Mouse (Mus musculus): ENCODE measurements around the gene Zfp385a.

Zfp385a gene

GRCm38 (mm10) chr15:103335488-103336235 lies 4.2 kb downstream of the Zfp385a start:
- no peak for DNase-seq

GRCm38 (mm10) chr15:103335040-103335439 lies 4.9 kb downstream of the Zfp385a start:
- DNase-seq, result no peak

GRCm38 (mm10) chr15:103334194-103334593 lies 5.7 kb downstream of the Zfp385a start:
- DNase-seq, result no peak

GRCm38 (mm10) chr15:103333738-103334137 lies 6.2 kb downstream of the Zfp385a start:
- DNase-seq, result peak in 1 of 2 experiments; percentile 53

GRCm38 (mm10) chr15:103333081-103333615 lies 6.7 kb downstream of the Zfp385a start:
- DNase-seq, result no peak

- peak; percentile 92 to 93 for DNase-seq
Observed at GRCm38 (mm10) chr15:103323455-103324247, 16.2 kb downstream of the Zfp385a start.

- no peak for DNase-seq
Observed at GRCm38 (mm10) chr15:103323070-103323454, 16.8 kb downstream of the Zfp385a start.

- no peak for DNase-seq
Observed at GRCm38 (mm10) chr15:103322396-103322795, 17.5 kb downstream of the Zfp385a start.

GRCm38 (mm10) chr15:103321076-103321475 lies 18.8 kb downstream of the Zfp385a start:
- peak in 1 of 2 experiments; percentile 55 for DNase-seq

- DNase-seq, result no peak
Observed at GRCm38 (mm10) chr15:103318201-103318816, 21.6 kb downstream of the Zfp385a start.

- DNase-seq, result no peak
Observed at GRCm38 (mm10) chr15:103317731-103318130, 22.2 kb downstream of the Zfp385a start.

GRCm38 (mm10) chr15:103317120-103317519 lies 22.8 kb downstream of the Zfp385a start:
- DNase-seq, result no peak

- peak; percentile 43 to 63 for DNase-seq
Observed at GRCm38 (mm10) chr15:103315979-103316776, 23.7 kb downstream of the Zfp385a start.

GRCm38 (mm10) chr15:103315011-103315502 lies 24.8 kb downstream of the Zfp385a start:
- peak; percentile 86 to 87 for DNase-seq

- DNase-seq, result no peak
Observed at GRCm38 (mm10) chr15:103314181-103314580, 25.7 kb downstream of the Zfp385a start.

GRCm38 (mm10) chr15:103313495-103314095 lies 26.3 kb downstream of the Zfp385a start:
- peak in 1 of 2 experiments; percentile 69 for DNase-seq

- no peak for DNase-seq
Observed at GRCm38 (mm10) chr15:103310365-103310910, 29.5 kb downstream of the Zfp385a start, which contains the start of gene Gpr84. TSS of gene Gpr84 (minus strand) at chr15:103310612.

GRCm38 (mm10) chr15:103308876-103309580 lies 30.9 kb downstream of the Zfp385a start:
- DNase-seq, result no peak

- DNase-seq, result peak in 1 of 2 experiments; percentile 54
Observed at GRCm38 (mm10) chr15:103308056-103308875, 31.6 kb downstream of the Zfp385a start.

GRCm38 (mm10) chr15:103307125-103307524 lies 32.8 kb downstream of the Zfp385a start:
- DNase-seq, result peak; percentile 89 to 95
